12 mouse cellular contexts compared by ENCODE assay signal in genomic region chr5:114597222-114597621, GRCm38 (mm10). TPM values are rescaled to one million over a fixed set of nuclear protein-coding genes. Genes with fewer than 3 reads are reported as not detected.
DNase-seq lines count a peak whose midpoint lies in the region; ATAC-seq and TF ChIP-seq lines count a peak whose summit lies in the region.
"Had no signal": no experiment of that assay in that cellular context is flagged by ENCODE, and none has a peak within 500 bp of the region (broad histone marks: within the 10 kb centered on the region; RNA-seq: fewer than 3 reads in every experiment).

No protein-coding gene starts in this region.

- 0 out of 2 replicates have a peak, but pooled peaks cover 1% of the 10 kb centered on the region for H3K27me3 ChIP-seq in heart, postnatal 0 days (ENCODE audit: control insufficient read depth, insufficient read depth, low read length)
- H3K27me3 ChIP-seq in heart, embryonic 11.5 days (ENCODE audit: control insufficient read depth, insufficient read depth, low read length) = no peaks in the 10 kb centered on the region; the same call in 1 of the 2 replicates
- no peaks in the 10 kb centered on the region for H3K27me3 ChIP-seq in liver, postnatal 0 days (ENCODE audit: insufficient read depth, low read length)

- H3K27ac ChIP-seq in heart, postnatal 0 days (ENCODE audit: low read depth) = peak overlapping the region; percentile 61; the same call in 1 of the 2 replicates
- H3K27ac ChIP-seq in heart, embryonic 11.5 days (ENCODE audit: low read depth, low read length) = no peak overlapping the region
- peak overlapping the region; percentile 90 for H3K27ac ChIP-seq in liver, postnatal 0 days (ENCODE audit: low read depth)
- H3K27ac ChIP-seq: liver, embryonic 14.5 days had no signal

- no peak overlapping the region; the same call in 1 of the 2 replicates for H3K9ac ChIP-seq in heart, postnatal 0 days (replicated peaks; ENCODE audit: low read depth, low read length)
- no peak overlapping the region for H3K9ac ChIP-seq in heart, embryonic 11.5 days (ENCODE audit: low read depth, low read length)
- no peak overlapping the region for H3K9ac ChIP-seq in liver, postnatal 0 days (replicated peaks)
- H3K9ac ChIP-seq: liver, embryonic 14.5 days had no signal

- DNase-seq in heart, postnatal 0 days (ENCODE audit: low spot score) = no peak
- DNase-seq in retina, postnatal 1 day = peak; percentile 20
- DNase-seq in retina, embryonic 14.5 days (ENCODE audit: low spot score) = no peak
- peak; percentile 41 for DNase-seq in liver, postnatal 0 days
- peak; percentile 73 to 87 for DNase-seq in thymus, postnatal 36 days
- DNase-seq in Muller cell, postnatal 12 days (ENCODE audit: inconsistent ontology term) = no peak
- no peak for DNase-seq in urinary bladder, postnatal 36 days (ENCODE audit: low spot score in 2 of 2)
- DNase-seq: cerebellum, adult 2 months; layer of hippocampus, adult 9-11 months had no signal

- TF ChIP-seq CTCF in heart, postnatal 0 days (IDR thresholded peaks at IDR 0.05; ENCODE audit: low read depth) = no peak
- no peak for TF ChIP-seq CTCF in liver, postnatal 0 days (IDR thresholded peaks at IDR 0.05; ENCODE audit: low read depth)

- peaks cover 31% of the 10 kb centered on the region for H3K4me1 ChIP-seq in heart, postnatal 0 days (ENCODE audit: control insufficient read depth, insufficient read depth)
- H3K4me1 ChIP-seq in heart, embryonic 11.5 days (ENCODE audit: control insufficient read depth, insufficient read depth, low read length) = peaks cover 26% of the 10 kb centered on the region
- H3K4me1 ChIP-seq in liver, postnatal 0 days (ENCODE audit: insufficient read depth) = peaks cover 62% of the 10 kb centered on the region

- ATAC-seq in heart, postnatal 0 days (ENCODE audit: insufficient read depth, low read depth) = no peak
- no peak for ATAC-seq in heart, embryonic 11.5 days (replicated peaks; ENCODE audit: insufficient number of reproducible peaks, low FRiP score, low TSS enrichment)
- peak; percentile 20; the same call in 1 of the 2 replicates for ATAC-seq in liver, postnatal 0 days
- ATAC-seq: CD4-positive, CD25-positive, alpha-beta regulatory T cell, adult 4 months had no signal

- H3K36me3 ChIP-seq in heart, postnatal 0 days (replicated peaks; ENCODE audit: control insufficient read depth, insufficient read depth, low read length) = no peaks in the 10 kb centered on the region
- H3K36me3 ChIP-seq in heart, embryonic 11.5 days (ENCODE audit: control insufficient read depth, insufficient read depth, low read length) = no peaks in the 10 kb centered on the region
- no peaks in the 10 kb centered on the region for H3K36me3 ChIP-seq in liver, postnatal 0 days (replicated peaks; ENCODE audit: insufficient read depth, low read length)

- H3K9me3 ChIP-seq in heart, postnatal 0 days (replicated peaks; ENCODE audit: control insufficient read depth, low read length) = no peaks in the 10 kb centered on the region
- H3K9me3 ChIP-seq in heart, embryonic 11.5 days (replicated peaks; ENCODE audit: control insufficient read depth, low read length) = no peaks in the 10 kb centered on the region
- no peaks in the 10 kb centered on the region for H3K9me3 ChIP-seq in liver, postnatal 0 days (ENCODE audit: low read length)

- WGBS in heart, postnatal 0 days = 50% methylated on average over 8 of the region's 8 CpGs
- WGBS in heart, embryonic 11.5 days (ENCODE audit: insufficient replicate concordance) = 55% methylated on average over 8 of the region's 8 CpGs
- WGBS in liver, postnatal 0 days (ENCODE audit: insufficient replicate concordance) = 31% methylated on average over 8 of the region's 8 CpGs

- no peak for TF ChIP-seq EP300 in heart, postnatal 0 days (IDR thresholded peaks at IDR 0.05; ENCODE audit: low read depth)
- TF ChIP-seq EP300 in liver, postnatal 0 days (IDR thresholded peaks at IDR 0.05; ENCODE audit: low read depth) = no peak

- peak overlapping the region; percentile 26; the same call in 1 of the 2 replicates for H3K4me2 ChIP-seq in heart, postnatal 0 days (ENCODE audit: low read depth, low read length)
- no peak overlapping the region for H3K4me2 ChIP-seq in heart, embryonic 11.5 days
- H3K4me2 ChIP-seq in liver, postnatal 0 days (ENCODE audit: low read depth, low read length) = peak overlapping the region; percentile 56

- no peak overlapping the region for H3K4me3 ChIP-seq in heart, postnatal 0 days (ENCODE audit: low read depth, low read length)
- no peak overlapping the region for H3K4me3 ChIP-seq in heart, embryonic 11.5 days (ENCODE audit: low read depth, low read length)
- H3K4me3 ChIP-seq in liver, postnatal 0 days (ENCODE audit: low read depth, low read length) = no peak overlapping the region

RNA-seq across cellular contexts. Expression of gene Fam222a, which starts 29.4 kb away (rescaled TPM):
- 0.97 and 5.0 TPM in 2 replicates for total RNA-seq in heart, postnatal 0 days (2014; rRNA removed; ENCODE audit: low replicate concordance)
- polyA plus RNA-seq in heart, postnatal 0 days (2015; fragmentation: Nextera tagmentation; extraction: Ambion mirVana) = 0.97 and 1.3 TPM in 2 replicates
- 0.55 and 0.79 TPM in 2 replicates for polyA plus RNA-seq in heart, embryonic 11.5 days (2014; fragmentation: Nextera tagmentation; extraction: Ambion mirVana)
- 0.80 and 1.8 TPM in 2 replicates for polyA plus RNA-seq in liver, postnatal 0 days (2015; fragmentation: Nextera tagmentation; extraction: Ambion mirVana)
- polyA plus RNA-seq: CD4-positive, CD25-positive, alpha-beta regulatory T cell, adult 4 months had no signal

Comparison
In these comparisons a context has a peak if more than half of its experiments do, and no peak if none do; other contexts are left out.
1. DNase-seq: peak in retina, postnatal 1 day (single experiment), liver, postnatal 0 days (single experiment) and thymus, postnatal 36 days (2 of 2); none in heart, postnatal 0 days (single experiment), retina, embryonic 14.5 days (single experiment), Muller cell, postnatal 12 days (single experiment) and urinary bladder, postnatal 36 days (0 of 2).